Mouse (Mus musculus) MEL (cell line): ENCODE measurements around the gene Tmbim6.

Source experiments
- BHLHE40 ChIP-seq: IDR thresholded peaks from 2 replicates; pipeline ENCODE4 v1.6.1; 2012; ENCODE audit warnings: low read depth, mild to moderate bottlenecking, inconsistent platforms, low read length, improper control_type of control experiment, borderline replicate concordance
- CHD1 ChIP-seq: IDR thresholded peaks from 2 replicates; pipeline ENCODE4 v1.6.1; 2012; ENCODE audit warnings: low read depth, mild to moderate bottlenecking, inconsistent platforms, low read length, improper control_type of control experiment
- GATA1 ChIP-seq: IDR thresholded peaks from 2 replicates; pipeline ENCODE4 v1.6.1; 2011; ENCODE audit warnings: low read depth, low read length, improper control_type of control experiment
- HCFC1 ChIP-seq: IDR thresholded peaks from 2 replicates; pipeline ENCODE4 v1.6.1; 2012; ENCODE audit warnings: low read depth, mild to moderate bottlenecking, inconsistent platforms, low read length, improper control_type of control experiment, moderate library complexity
- KAT2A ChIP-seq: conservative IDR thresholded peaks from 2 replicates; pipeline ENCODE4 v1.6.1; 2012; ENCODE audit warnings: low read depth, low read length, improper control_type of control experiment, inconsistent platforms
- MXI1 ChIP-seq: IDR thresholded peaks from 2 replicates; pipeline ENCODE4 v1.6.1; 2011; ENCODE audit warnings: mild to moderate bottlenecking, low read depth, low read length, improper control_type of control experiment
- NRF1 ChIP-seq: IDR thresholded peaks from 2 replicates; pipeline ENCODE4 v1.6.1; 2014; ENCODE audit warnings: low read depth, mild to moderate bottlenecking, inconsistent platforms, low read length, improper control_type of control experiment, moderate library complexity; ENCODE audit not compliant: poor library complexity, insufficient read depth, severe bottlenecking
- ZC3H11A ChIP-seq: IDR thresholded peaks from 2 replicates; pipeline ENCODE4 v1.6.1; 2012; ENCODE audit warnings: low read depth, mild to moderate bottlenecking, inconsistent platforms, low read length, improper control_type of control experiment

- TF ChIP-seq MXI1 (no peak), GATA1 (no peak), ZC3H11A (no peak), HCFC1 (no peak), BHLHE40 (no peak), CHD1 (no peak), NRF1 (no peak), KAT2A (no peak)
Observed at GRCm38 (mm10) chr15:99400602-99401001, 7.9 kb downstream of the Tmbim6 start.
